Mouse (Mus musculus) forebrain, embryonic 14.5 days (tissue): Measurements from ENCODE around the gene Rec8. TPM values are rescaled to one million over a fixed set of nuclear protein-coding genes. Genes with fewer than 3 reads are reported as not detected.

Experiments
- ATAC-seq: fragments of 200-750 bp; cut with Nextera tagmentation; 2 replicates; pipeline ENCODE4 v1.8.0; 2017; ENCODE audit warnings: mild to moderate bottlenecking, moderate library complexity
- DNase-seq: peaks from one replicate; pipeline ENCODE4 v3.0.0-alpha.2; 2015; ENCODE audit warnings: low spot score
- H3K27ac ChIP-seq: fragments of 300-500 bp; sonication (generic); 2 replicates; pipeline ENCODE4 v1.5.1; 2014; ENCODE audit warnings: low read depth, mild to moderate bottlenecking, control low read depth, low read length, moderate library complexity
- H3K27me3 ChIP-seq: fragments of 300-500 bp; sonication (generic); replicated peaks from 2 replicates; pipeline ENCODE4 v1.6.1; 2014; ENCODE audit warnings: low read length, control low read depth, mixed read lengths; ENCODE audit not compliant: control insufficient read depth, insufficient read depth
- H3K36me3 ChIP-seq: fragments of 300-500 bp; sonication (generic); 2 replicates; pipeline ENCODE4 v1.6.1; 2014; ENCODE audit warnings: low read length, control low read depth; ENCODE audit not compliant: control insufficient read depth, insufficient read depth
- H3K4me1 ChIP-seq: fragments of 300-500 bp; sonication (generic); 2 replicates; pipeline ENCODE4 v1.6.1; 2014; ENCODE audit warnings: antibody characterized with exemption, low read length, control low read depth; ENCODE audit not compliant: control insufficient read depth, insufficient read depth
- H3K4me2 ChIP-seq: fragments of 300-500 bp; sonication (generic); 2 replicates; pipeline ENCODE4 v1.6.1; 2014; ENCODE audit warnings: mild to moderate bottlenecking, control low read depth, low read length
- H3K4me3 ChIP-seq: fragments of 300-500 bp; sonication (generic); 2 replicates; pipeline ENCODE4 v1.5.1; 2014; ENCODE audit warnings: low read depth, low read length, control low read depth
- H3K9ac ChIP-seq: fragments of 300-500 bp; sonication (generic); 2 replicates; pipeline ENCODE4 v1.6.1; 2014; ENCODE audit warnings: mild to moderate bottlenecking, low read length, control low read depth, moderate library complexity
- H3K9me3 ChIP-seq: fragments of 300-500 bp; sonication (generic); replicated peaks from 2 replicates; pipeline ENCODE4 v1.6.1; 2016; ENCODE audit warnings: low read length, control low read depth, mixed read lengths; ENCODE audit not compliant: control insufficient read depth
- WGBS: fragments of 180-500 bp; shearing (Covaris S2); extraction: QIAGEN DNeasy Blood & Tissue Kit; methylation state at CpG from one replicate; pipeline ENCODE4 v1.1.7; 2014; 5-methylcytosine and 5-hydroxymethylcytosine counted together
- polyA plus RNA-seq: library from polyadenylated mRNA; unstranded; fragments of >200 nt; fragmentation: Nextera tagmentation; extraction: Ambion mirVana; gene quantifications from 2 replicates; pipeline ENCODE4 v1.2.1, GENCODE M21; 2014

Gene Rec8
- polyA plus RNA-seq, 1 experiment from 2014 or later, result 6.5 TPM

GRCm38 (mm10) chr14:55589771-55590448, 27.9 kb upstream of the Rec8 start:
- Histone ChIP-seq H3K9me3 (no peaks in the 10 kb centered on the region), H3K27ac (peak overlapping the region; percentile 68; the same call in 1 of the 2 replicates)

GRCm38 (mm10) chr14:55590748-55591330, 27.0 kb upstream of the Rec8 start, which contains the start of gene Psme2:
Gene Psme2 (minus strand): TSS chr14:55591113.
- Histone ChIP-seq H3K9ac (peak within 1 kb of the TSS; percentile 82), H3K9me3 (no peaks in the 10 kb centered on the region), H3K4me3 (peak within 1 kb of the TSS; percentile 87), H3K36me3 (peaks cover 26% of the 10 kb centered on the region), H3K4me1 (peaks cover 14% of the 10 kb centered on the region; the same call in 1 of the 2 replicates), H3K27me3 (no peaks in the 10 kb centered on the region), H3K4me2 (peak within 1 kb of the TSS; percentile 98), H3K27ac (peak within 1 kb of the TSS; percentile 81)
- WGBS, result under 1% methylated on average over 21 of the region's 22 CpGs
- ATAC-seq (peak; percentile 97), DNase-seq (peak; percentile 98)

More at GRCm38 (mm10) chr14:55589771-55590448, 27.9 kb upstream of the Rec8 start:
- Histone ChIP-seq H3K9ac (peak overlapping the region; percentile 82), H3K27me3 (no peaks in the 10 kb centered on the region), H3K4me1 (peaks cover 14% of the 10 kb centered on the region; the same call in 1 of the 2 replicates), H3K4me3 (peak overlapping the region; percentile 87), H3K36me3 (peaks cover 17% of the 10 kb centered on the region), H3K4me2 (peak overlapping the region; percentile 98)
- ATAC-seq (no peak), DNase-seq (no peak)
- WGBS, result 86% methylated on average over 11 of the region's 11 CpGs

GRCm38 (mm10) chr14:55591331-55591891, 26.4 kb upstream of the Rec8 start, which contains the start of gene Rnf31:
Gene Rnf31 (plus strand): TSS chr14:55591708.
- peak within 1 kb of the TSS; percentile 82 for H3K9ac ChIP-seq
- 0% methylated on average over 33 of the region's 33 CpGs for WGBS
- H3K4me3 ChIP-seq, result peak within 1 kb of the TSS; percentile 87
- peak within 1 kb of the TSS; percentile 81 for H3K27ac ChIP-seq
- ATAC-seq (peak; percentile 86), DNase-seq (peak; percentile 95)
- H3K4me1 ChIP-seq, result peaks cover 14% of the 10 kb centered on the region; the same call in 1 of the 2 replicates
- no peaks in the 10 kb centered on the region for H3K9me3 ChIP-seq
- peaks cover 32% of the 10 kb centered on the region for H3K36me3 ChIP-seq
- peak within 1 kb of the TSS; percentile 98 for H3K4me2 ChIP-seq
- no peaks in the 10 kb centered on the region for H3K27me3 ChIP-seq

GRCm38 (mm10) chr14:55592226-55592625, 25.6 kb upstream of the Rec8 start:
- Histone ChIP-seq H3K27me3 (no peaks in the 10 kb centered on the region), H3K4me2 (peak overlapping the region; percentile 98), H3K27ac (no peak overlapping the region), H3K4me3 (peak overlapping the region; percentile 87), H3K36me3 (peaks cover 40% of the 10 kb centered on the region), H3K9me3 (no peaks in the 10 kb centered on the region), H3K9ac (peak overlapping the region; percentile 82), H3K4me1 (peaks cover 14% of the 10 kb centered on the region; the same call in 1 of the 2 replicates)
- WGBS, result 4% methylated on average over 16 of the region's 16 CpGs
- no peak for DNase-seq
- ATAC-seq, result no peak

- Histone ChIP-seq H3K4me1 (peaks cover 7% of the 10 kb centered on the region; the same call in 1 of the 2 replicates), H3K4me3 (no peak overlapping the region), H3K27me3 (no peaks in the 10 kb centered on the region), H3K9me3 (no peaks in the 10 kb centered on the region), H3K27ac (no peak overlapping the region), H3K36me3 (peaks cover 67% of the 10 kb centered on the region), H3K4me2 (no peak overlapping the region), H3K9ac (no peak overlapping the region)
- DNase-seq (no peak), ATAC-seq (no peak)
- 78% methylated on average over 13 of the region's 13 CpGs for WGBS
These were observed 21.7 kb upstream of the Rec8 start for GRCm38 (mm10) chr14:55596036-55596690.

DNA sequence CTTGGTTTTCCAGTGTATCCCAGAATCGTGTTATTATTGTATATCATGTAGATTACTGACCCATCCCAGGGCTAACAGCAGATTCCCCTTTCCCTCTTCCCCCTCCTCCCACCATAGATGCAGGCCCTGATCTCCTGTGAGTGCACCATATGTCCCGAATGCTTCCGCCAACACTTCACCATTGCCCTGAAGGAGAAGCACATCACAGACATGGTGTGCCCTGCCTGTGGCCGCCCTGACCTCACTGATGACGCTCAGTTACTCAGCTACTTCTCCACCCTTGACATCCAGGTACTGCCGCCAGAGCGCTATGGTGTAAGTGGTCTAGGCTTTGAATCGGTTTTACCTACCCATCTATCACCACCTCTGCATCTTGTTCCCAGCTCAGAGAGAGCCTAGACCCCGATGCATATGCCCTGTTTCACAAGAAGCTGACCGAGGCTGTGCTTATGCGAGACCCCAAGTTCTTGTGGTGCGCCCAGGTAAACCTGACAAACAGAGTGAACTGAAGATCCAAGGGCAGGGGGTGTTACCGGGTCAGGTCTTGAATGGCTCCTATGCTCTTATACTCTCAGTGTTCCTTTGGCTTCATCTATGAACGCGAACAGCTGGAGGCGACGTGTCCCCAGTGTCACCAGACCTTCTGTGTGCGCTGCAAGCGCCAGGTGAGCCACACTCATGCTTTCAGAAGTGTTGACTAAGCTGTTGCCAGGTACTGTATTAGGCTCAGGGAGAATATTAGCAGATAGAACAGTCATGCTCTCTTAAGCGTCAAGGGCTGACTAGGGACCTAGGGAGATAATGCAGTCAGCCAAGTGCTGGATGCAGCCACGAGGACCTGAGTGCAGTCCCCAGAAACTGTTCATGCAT, 19.1 kb upstream of the Rec8 start:
- 95% methylated on average over 21 of the region's 21 CpGs for WGBS
- Histone ChIP-seq H3K9ac (no peak overlapping the region), H3K9me3 (no peaks in the 10 kb centered on the region), H3K4me3 (no peak overlapping the region), H3K36me3 (peaks cover 91% of the 10 kb centered on the region), H3K27ac (no peak overlapping the region), H3K4me1 (no peaks in the 10 kb centered on the region), H3K4me2 (no peak overlapping the region), H3K27me3 (no peaks in the 10 kb centered on the region)
- no peak for ATAC-seq
- no peak for DNase-seq

DNA sequence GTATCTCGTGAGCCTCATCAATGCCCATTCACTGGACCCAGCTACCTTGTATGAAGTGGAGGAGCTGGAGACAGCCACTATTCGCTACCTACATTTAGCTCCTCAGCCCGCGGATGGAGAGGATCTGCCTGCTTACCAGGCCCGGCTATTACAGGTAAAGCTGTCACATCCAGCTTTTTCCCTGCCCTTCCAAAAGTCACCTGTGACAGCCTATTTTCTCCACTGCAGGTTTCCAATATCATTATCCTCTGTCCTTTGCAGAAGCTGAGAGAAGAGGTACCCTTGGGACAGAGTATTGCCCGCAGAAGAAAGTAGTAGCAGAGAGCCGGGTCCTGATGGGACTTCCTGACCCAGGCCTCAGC, 14.6 kb upstream of the Rec8 start, which contains the start of gene Irf9:
Gene Irf9 (plus strand): TSS at position 301 of the 362 bp plus-strand sequence.
- no peaks in the 10 kb centered on the region for H3K27me3 ChIP-seq
- WGBS, result 90% methylated on average over 7 of the region's 7 CpGs
- H3K9me3 ChIP-seq, result no peaks in the 10 kb centered on the region
- peak within 1 kb of the TSS; percentile 36 for H3K4me2 ChIP-seq
- H3K4me3 ChIP-seq, result peak within 1 kb of the TSS; percentile 3; the same call in 1 of the 2 replicates
- H3K4me1 ChIP-seq, result no peaks in the 10 kb centered on the region
- H3K36me3 ChIP-seq, result peaks cover 74% of the 10 kb centered on the region
- no peak within 1 kb of the TSS; the same call in 1 of the 2 replicates for H3K9ac ChIP-seq
- ATAC-seq (no peak), DNase-seq (no peak)
- no peak within 1 kb of the TSS for H3K27ac ChIP-seq
